Mouse (Mus musculus) heart, adult 2 months (tissue): Measurements from ENCODE around the gene Ptprq.

Experiments used
- CTCF ChIP-seq: fragments of 200-600 bp; IDR thresholded peaks from 2 replicates; pipeline ENCODE4 v1.8.1; 2022; ENCODE audit warnings: antibody characterized with exemption, mild to moderate bottlenecking, moderate library complexity
- POLR2A ChIP-seq: fragments of 200-500 bp; IDR thresholded peaks from 2 replicates; pipeline ENCODE4 v1.6.1; 2011; ENCODE audit warnings: mild to moderate bottlenecking, low read depth, low read length, control low read depth; ENCODE audit not compliant: insufficient read depth

DNA sequence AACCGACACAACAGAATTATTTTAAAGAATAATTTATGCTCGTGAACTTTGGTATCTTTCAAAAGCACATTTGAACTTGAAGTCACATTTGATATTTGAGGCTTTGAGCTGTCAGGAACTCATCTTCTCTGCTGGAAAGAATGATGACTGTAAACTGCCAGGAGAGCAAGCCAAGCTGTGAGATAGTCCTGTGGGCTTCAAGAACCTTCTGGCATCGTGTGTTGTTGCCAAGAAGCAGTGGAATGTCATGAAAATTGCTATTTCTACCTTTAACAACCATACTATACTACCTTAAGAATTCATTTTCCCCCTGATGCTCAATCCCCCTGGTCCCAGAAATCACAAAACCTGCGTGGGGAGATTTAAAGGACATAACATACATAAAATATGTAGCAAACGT, 200.6 kb downstream of the Ptprq start:
- TF ChIP-seq CTCF (no peak), POLR2A (no peak)
